Mouse (Mus musculus): ENCODE measurements around the gene Sfrp2. TPM values are rescaled to one million over a fixed set of nuclear protein-coding genes. Genes with fewer than 3 reads are reported as not detected.
A peak's percentile ranks its signal among the peaks of the same experiment; 100 is the strongest.

Sfrp2 gene
- total RNA-seq, 1 experiment from 2014 or later = not detected

DNA sequence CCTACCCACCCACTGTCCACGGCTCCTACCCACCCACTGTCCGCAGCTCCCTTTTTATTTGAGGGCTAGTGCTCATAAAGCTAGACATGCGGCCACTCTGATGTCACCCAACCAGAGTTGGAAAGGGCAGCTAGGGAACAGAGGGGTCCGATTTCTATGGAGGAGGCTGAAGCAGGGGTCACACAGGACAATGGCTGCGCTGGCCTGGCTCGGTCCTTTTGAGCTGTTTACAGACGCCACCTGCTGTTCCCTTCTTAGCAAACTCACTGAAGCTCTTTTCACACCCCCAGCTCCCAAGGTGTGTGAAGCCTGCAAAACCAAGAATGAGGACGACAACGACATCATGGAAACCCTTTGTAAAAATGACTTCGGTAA, 2.9 kb downstream of the Sfrp2 start:
- no peak for ATAC-seq (replicated peaks; ENCODE audit: low read depth, poor library complexity, severe bottlenecking)

GRCm38 (mm10) chr3:83771160-83771869, 5.2 kb downstream of the Sfrp2 start:
- ATAC-seq (replicated peaks; ENCODE audit: low read depth, poor library complexity, severe bottlenecking) = no peak

DNA sequence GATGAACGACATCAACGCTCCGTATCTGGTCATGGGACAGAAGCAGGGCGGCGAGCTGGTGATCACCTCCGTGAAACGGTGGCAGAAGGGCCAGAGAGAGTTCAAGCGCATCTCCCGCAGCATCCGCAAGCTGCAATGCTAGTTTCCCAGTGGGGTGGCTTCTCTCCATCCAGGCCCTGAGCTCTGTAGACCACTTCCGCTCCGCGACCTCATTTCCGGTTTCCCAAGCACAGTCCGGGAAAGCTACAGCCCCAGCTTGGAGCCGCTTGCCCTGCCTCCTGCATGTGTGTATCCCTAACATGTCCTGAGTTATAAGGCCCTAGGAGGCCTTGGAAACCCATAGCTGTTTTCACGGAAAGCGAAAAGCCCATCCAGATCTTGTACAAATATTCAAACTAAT, 7.2 kb downstream of the Sfrp2 start:
- ATAC-seq (replicated peaks; ENCODE audit: low read depth, poor library complexity, severe bottlenecking) = no peak

GRCm38 (mm10) chr3:83775403-83775802, 9.3 kb downstream of the Sfrp2 start:
- no peak for ATAC-seq (replicated peaks; ENCODE audit: low read depth, poor library complexity, severe bottlenecking)

- ATAC-seq (replicated peaks; ENCODE audit: low read depth, poor library complexity, severe bottlenecking) = no peak
Measured at GRCm38 (mm10) chr3:83781460-83782222, 15.5 kb downstream of the Sfrp2 start.

- ATAC-seq (replicated peaks; ENCODE audit: low read depth, poor library complexity, severe bottlenecking) = no peak; the same call in 1 of the 2 replicates
Measured at GRCm38 (mm10) chr3:83783716-83784469, 17.8 kb downstream of the Sfrp2 start.

DNA sequence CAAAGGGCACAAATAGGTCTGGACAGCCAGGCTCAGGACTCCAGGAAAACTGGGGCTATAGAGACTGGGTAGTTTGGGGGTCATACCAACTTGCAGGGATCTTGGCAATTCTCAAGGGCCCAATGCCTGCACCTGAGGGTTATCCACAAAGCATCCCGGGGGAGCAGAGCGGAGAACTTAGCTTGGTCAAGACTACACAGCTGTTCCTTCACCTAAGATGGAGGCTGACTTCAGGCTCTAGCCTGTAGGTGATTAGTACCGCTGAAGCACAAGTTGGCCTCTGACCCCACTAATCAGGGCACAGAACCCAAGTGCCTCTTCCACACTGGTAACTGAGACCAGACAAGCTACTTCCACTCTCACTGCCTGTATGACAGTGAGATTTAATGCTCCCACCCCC, 18.6 kb downstream of the Sfrp2 start:
- no peak for ATAC-seq (replicated peaks; ENCODE audit: low read depth, poor library complexity, severe bottlenecking)

GRCm38 (mm10) chr3:83787086-83787485, 21.0 kb downstream of the Sfrp2 start:
- no peak for ATAC-seq (replicated peaks; ENCODE audit: low read depth, poor library complexity, severe bottlenecking)

- ATAC-seq (replicated peaks; ENCODE audit: low read depth, poor library complexity, severe bottlenecking) = no peak
Measured at GRCm38 (mm10) chr3:83787776-83788305, 21.7 kb downstream of the Sfrp2 start.

DNA sequence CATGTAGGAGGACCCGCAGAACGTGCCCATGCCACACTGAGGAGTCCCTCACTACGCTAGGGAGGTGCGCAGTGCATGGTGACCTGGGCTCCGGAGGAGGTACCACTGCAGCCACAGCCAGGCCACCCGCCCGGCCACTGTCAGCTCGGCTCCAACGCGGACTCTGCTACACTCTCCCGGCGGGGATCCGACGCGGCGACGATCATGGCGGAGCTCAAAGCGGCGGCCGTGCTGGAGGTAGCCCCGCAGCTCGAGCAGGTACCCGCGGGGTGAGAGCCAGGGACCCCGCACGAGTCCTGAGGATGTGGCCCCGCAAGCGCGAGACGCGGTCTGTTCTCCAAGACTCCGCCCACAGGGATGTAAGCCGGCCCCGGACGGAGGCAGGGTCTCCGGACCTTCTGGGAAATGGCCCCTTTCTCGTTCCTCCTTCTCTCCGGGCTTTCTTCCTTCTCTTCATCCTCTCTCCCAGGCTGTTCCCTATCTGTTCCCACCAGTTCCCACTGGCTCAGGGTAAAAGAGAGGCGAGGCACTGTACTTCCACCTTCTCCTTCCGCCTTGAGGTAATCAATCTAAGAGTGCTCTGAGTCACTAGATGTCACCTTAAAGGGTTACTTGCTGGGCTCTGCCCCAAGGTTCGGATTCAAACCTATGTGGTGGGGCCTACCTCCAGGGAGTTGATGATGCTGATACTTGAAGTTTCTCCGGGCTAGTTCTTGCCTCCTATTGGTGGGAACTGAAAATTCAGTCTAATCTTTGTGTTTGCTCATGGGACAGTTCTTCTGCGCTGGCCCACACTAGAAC, 23.7 kb downstream of the Sfrp2 start:
- peak; percentile 70 for ATAC-seq (replicated peaks; ENCODE audit: low read depth, poor library complexity, severe bottlenecking)

GRCm38 (mm10) chr3:83791444-83791843, 25.3 kb downstream of the Sfrp2 start:
- no peak for ATAC-seq (replicated peaks; ENCODE audit: low read depth, poor library complexity, severe bottlenecking)

DNA sequence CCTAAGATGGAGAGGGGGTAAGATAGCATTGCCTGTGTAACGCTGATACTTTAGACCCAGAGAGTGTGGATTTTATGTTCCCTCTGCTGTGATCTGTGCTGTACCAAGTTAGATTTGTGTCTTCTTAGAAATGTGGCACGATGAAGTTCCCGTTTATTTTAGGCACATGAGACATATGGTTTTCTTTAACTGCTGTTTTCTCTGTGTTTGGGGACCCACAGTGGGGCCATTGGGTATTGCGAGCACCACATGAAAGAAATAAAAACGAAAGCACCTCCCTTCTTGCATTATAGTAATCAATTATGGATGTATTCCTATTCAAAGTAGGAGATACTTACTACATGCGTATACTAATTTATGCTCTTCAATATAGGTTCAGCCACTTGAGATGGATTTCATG, 31.0 kb downstream of the Sfrp2 start:
- ATAC-seq (replicated peaks; ENCODE audit: low read depth, poor library complexity, severe bottlenecking) = peak; percentile 33; the same call in 1 of the 2 replicates

GRCm38 (mm10) chr3:83797828-83798227, 31.7 kb downstream of the Sfrp2 start:
- peak; percentile 95 for ATAC-seq (replicated peaks; ENCODE audit: low read depth, poor library complexity, severe bottlenecking)

DNA sequence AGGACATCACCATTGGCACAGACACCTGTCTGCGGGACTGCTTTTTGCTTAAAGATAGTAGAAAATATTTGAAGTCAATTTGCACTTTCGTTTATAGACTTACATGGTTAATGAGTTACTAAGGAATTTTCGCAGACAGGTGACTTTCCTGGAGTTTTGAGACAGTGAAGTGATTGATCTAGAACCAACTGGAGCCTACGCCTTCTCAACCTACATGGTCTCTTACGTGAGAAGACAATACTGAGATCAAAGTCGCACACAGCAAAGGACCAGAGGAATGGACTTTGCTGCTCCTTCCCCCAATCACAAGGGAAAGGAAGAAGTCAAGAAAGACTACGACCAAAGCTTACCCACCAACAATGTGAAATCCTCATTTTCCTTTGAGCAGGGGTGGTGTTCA, 33.4 kb downstream of the Sfrp2 start:
- no peak for ATAC-seq (replicated peaks; ENCODE audit: low read depth, poor library complexity, severe bottlenecking)

DNA sequence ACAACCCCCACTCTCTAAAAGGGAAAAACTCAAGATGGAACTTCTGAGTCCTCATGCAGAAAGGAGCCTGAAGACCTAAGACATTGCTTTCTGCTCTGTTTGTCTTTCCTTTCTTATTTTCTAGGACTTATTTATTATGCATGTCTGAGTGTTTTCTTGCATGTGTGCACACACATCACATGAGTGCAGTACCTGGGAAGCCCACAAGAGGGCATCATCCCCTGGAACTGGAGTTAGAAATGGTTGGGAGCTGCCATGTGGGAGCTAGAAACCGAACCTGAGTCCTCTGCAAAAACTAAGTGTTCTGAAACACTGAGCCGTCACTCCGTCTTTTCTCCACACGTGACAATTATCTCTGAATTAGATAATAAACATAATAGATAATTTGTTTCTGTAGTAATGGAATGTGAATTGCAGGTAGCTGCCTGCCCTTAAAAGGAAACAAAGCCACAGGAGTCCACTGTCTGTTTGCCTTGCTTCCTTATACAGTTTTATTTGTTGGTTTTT, 35.6 kb downstream of the Sfrp2 start:
- ATAC-seq (replicated peaks; ENCODE audit: low read depth, poor library complexity, severe bottlenecking) = no peak

DNA sequence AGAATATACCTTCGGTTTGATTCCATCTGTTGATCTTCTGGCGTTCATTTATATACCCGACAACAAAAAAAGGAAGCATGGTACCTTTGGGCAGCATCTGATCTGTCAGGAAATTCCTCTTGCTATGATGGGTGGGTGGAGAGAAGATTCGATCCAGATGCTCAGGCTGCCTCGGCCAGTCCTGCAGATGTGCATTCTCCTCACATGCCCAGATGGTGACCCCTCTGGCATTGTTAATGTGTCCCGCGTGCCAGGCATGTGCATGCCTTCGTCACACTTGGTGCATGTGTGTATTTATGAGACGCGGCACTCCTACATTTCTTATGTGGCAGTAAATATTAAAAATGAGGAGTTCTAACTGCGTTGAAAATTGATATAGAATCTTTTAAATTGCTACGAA, 42.4 kb downstream of the Sfrp2 start:
- ATAC-seq (replicated peaks; ENCODE audit: low read depth, poor library complexity, severe bottlenecking) = no peak

GRCm38 (mm10) chr3:83811987-83812386, 45.9 kb downstream of the Sfrp2 start:
- ATAC-seq (replicated peaks; ENCODE audit: low read depth, poor library complexity, severe bottlenecking) = peak; percentile 82

- no peak for ATAC-seq (replicated peaks; ENCODE audit: low read depth, poor library complexity, severe bottlenecking)
Measured at GRCm38 (mm10) chr3:83812863-83813262, 46.7 kb downstream of the Sfrp2 start.

- no peak for ATAC-seq (replicated peaks; ENCODE audit: low read depth, poor library complexity, severe bottlenecking)
Measured at GRCm38 (mm10) chr3:83816372-83816925, 50.3 kb downstream of the Sfrp2 start.
